Mouse (Mus musculus): ENCODE results near the gene 4933434E20Rik. TPM values are rescaled to one million over a fixed set of nuclear protein-coding genes. Genes with fewer than 3 reads are reported as not detected.

4933434E20Rik gene
- polyA plus RNA-seq, 1 experiment = 112 TPM

DNA sequence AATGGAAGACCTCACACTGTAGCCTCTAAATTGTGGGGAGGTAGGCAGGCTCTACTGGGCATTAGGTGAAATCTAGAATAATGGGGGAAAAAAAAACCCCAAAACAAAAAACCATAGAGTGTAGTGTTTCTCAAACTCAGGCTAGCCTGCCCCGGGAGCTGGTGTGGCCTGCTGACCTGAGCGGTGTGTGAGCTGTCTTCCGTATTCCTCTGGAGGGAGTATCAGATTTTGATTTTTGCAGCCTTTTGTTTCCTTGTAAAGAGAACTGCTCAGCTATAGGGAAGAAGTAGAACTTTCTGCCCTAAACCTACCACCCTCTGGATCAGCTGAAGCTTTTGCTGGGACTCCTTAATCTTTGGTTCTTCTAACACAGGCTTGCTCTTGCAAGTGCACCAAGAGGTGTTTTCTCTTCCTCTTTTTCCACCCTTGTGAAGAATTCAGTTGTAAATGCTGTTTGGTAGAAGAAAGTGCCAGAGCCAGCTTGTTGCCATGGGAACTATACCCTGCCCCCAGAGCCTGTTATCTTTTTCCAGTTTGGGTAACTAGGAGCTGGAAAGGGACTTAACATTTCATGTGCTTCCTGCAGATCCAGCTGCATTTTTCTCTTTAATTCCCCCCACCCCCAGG, 32.4 kb downstream of the 4933434E20Rik start:
- no peak for DNase-seq
- 52% methylated on average over 3 of the region's 3 CpGs for WGBS
- TF ChIP-seq CTCF (IDR thresholded peaks at IDR 0.05; ENCODE audit: borderline replicate concordance, insufficient read depth, low read depth, low read length) = no peak
- TF ChIP-seq POLR2A (IDR thresholded peaks at IDR 0.05; ENCODE audit: borderline replicate concordance, insufficient read depth, low read length) = no peak
- Histone ChIP-seq H3K27ac (ENCODE audit: insufficient read depth, low read length) (no peak overlapping the region), H3K4me1 (ENCODE audit: control insufficient read depth, insufficient read depth, low read length) (peaks cover 17% of the 10 kb centered on the region), H3K4me3 (replicated peaks; ENCODE audit: insufficient read depth, low read depth, low read length) (no peak overlapping the region), H3K27me3 (ENCODE audit: control insufficient read depth, insufficient read depth, low read length) (no peaks in the 10 kb centered on the region)

DNA sequence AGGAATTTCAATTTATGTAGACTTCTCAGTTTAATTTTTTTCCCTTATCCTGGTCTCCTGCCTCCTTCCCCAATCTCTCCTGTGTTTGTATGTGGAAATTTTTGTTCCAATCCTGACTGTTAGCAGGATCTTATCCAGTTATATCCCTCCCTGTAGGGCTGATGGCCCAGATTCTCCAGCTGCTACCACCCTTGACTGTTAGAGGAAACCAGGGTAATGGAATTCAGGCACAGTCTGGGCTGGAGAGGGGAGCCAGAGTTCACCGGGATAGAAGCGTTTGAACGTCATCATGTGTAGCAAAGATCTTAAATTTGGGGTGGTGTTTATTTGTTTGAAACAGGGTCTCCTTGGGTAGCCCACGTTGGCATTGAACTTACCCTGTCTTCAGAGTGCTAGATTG, 33.4 kb downstream of the 4933434E20Rik start:
- TF ChIP-seq CTCF (IDR thresholded peaks at IDR 0.05; ENCODE audit: borderline replicate concordance, insufficient read depth, low read depth, low read length) (no peak), POLR2A (IDR thresholded peaks at IDR 0.05; ENCODE audit: borderline replicate concordance, insufficient read depth, low read length) (no peak)
- no peak overlapping the region; the same call in 1 of the 2 replicates for H3K27ac ChIP-seq (ENCODE audit: insufficient read depth, low read length)
- H3K27me3 ChIP-seq (ENCODE audit: control insufficient read depth, insufficient read depth, low read length) = no peaks in the 10 kb centered on the region
- H3K4me1 ChIP-seq (ENCODE audit: control insufficient read depth, insufficient read depth, low read length) = peaks cover 17% of the 10 kb centered on the region
- DNase-seq = no peak
- WGBS = 56% methylated on average over 4 of the region's 4 CpGs
- H3K4me3 ChIP-seq (replicated peaks; ENCODE audit: insufficient read depth, low read depth, low read length) = no peak overlapping the region

GRCm38 (mm10) chr3:90085281-90085680, 33.8 kb downstream of the 4933434E20Rik start:
- no peak for TF ChIP-seq CTCF (IDR thresholded peaks at IDR 0.05; ENCODE audit: borderline replicate concordance, insufficient read depth, low read depth, low read length)
- H3K4me3 ChIP-seq (replicated peaks; ENCODE audit: insufficient read depth, low read depth, low read length) = no peak overlapping the region
- 58% methylated on average over 6 of the region's 6 CpGs for WGBS
- no peak overlapping the region for H3K27ac ChIP-seq (ENCODE audit: insufficient read depth, low read length)
- peaks cover 17% of the 10 kb centered on the region for H3K4me1 ChIP-seq (ENCODE audit: control insufficient read depth, insufficient read depth, low read length)
- H3K27me3 ChIP-seq (ENCODE audit: control insufficient read depth, insufficient read depth, low read length) = no peaks in the 10 kb centered on the region
- DNase-seq = no peak

- H3K4me1 ChIP-seq (ENCODE audit: control insufficient read depth, insufficient read depth, low read length) = peaks cover 17% of the 10 kb centered on the region
- DNase-seq = no peak
- no peaks in the 10 kb centered on the region for H3K27me3 ChIP-seq (ENCODE audit: control insufficient read depth, insufficient read depth, low read length)
- 90% methylated on average over 5 of the region's 5 CpGs for WGBS
- TF ChIP-seq CTCF (IDR thresholded peaks at IDR 0.05; ENCODE audit: borderline replicate concordance, insufficient read depth, low read depth, low read length) = no peak
- no peak for TF ChIP-seq POLR2A (IDR thresholded peaks at IDR 0.05; ENCODE audit: borderline replicate concordance, insufficient read depth, low read length)
- H3K27ac ChIP-seq (ENCODE audit: insufficient read depth, low read length) = no peak overlapping the region
- H3K4me3 ChIP-seq (replicated peaks; ENCODE audit: insufficient read depth, low read depth, low read length) = no peak overlapping the region
These were observed 34.6 kb downstream of the 4933434E20Rik start for GRCm38 (mm10) chr3:90086068-90086467.

DNA sequence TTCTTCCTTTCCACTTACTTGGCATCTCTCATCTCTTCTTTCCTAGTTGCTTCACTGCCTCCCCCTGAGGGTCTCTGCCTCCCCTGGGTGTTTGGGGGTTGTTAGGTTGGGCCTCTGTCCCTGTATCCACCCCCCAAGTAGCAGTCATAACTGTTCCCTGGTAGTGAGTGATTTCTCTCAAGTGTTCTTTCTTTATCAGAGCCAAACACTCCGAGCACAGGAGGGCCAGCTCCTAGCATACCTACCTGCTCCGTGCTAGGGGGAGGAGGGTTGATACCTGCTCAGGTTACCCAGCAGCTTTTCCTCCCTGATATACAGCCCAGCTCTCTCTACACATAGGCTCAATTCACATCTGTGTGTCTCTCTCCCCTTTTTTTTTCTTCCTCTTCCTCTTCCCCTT, 37.2 kb downstream of the 4933434E20Rik start:
- H3K4me1 ChIP-seq (ENCODE audit: control insufficient read depth, insufficient read depth, low read length) = peaks cover 10% of the 10 kb centered on the region
- 85% methylated on average over 2 of the region's 2 CpGs for WGBS
- H3K27ac ChIP-seq (ENCODE audit: insufficient read depth, low read length) = no peak overlapping the region
- H3K4me3 ChIP-seq (replicated peaks; ENCODE audit: insufficient read depth, low read depth, low read length) = no peak overlapping the region
- H3K27me3 ChIP-seq (ENCODE audit: control insufficient read depth, insufficient read depth, low read length) = no peaks in the 10 kb centered on the region
- no peak for TF ChIP-seq CTCF (IDR thresholded peaks at IDR 0.05; ENCODE audit: borderline replicate concordance, insufficient read depth, low read depth, low read length)
- no peak for TF ChIP-seq POLR2A (IDR thresholded peaks at IDR 0.05; ENCODE audit: borderline replicate concordance, insufficient read depth, low read length)
- DNase-seq = no peak

DNA sequence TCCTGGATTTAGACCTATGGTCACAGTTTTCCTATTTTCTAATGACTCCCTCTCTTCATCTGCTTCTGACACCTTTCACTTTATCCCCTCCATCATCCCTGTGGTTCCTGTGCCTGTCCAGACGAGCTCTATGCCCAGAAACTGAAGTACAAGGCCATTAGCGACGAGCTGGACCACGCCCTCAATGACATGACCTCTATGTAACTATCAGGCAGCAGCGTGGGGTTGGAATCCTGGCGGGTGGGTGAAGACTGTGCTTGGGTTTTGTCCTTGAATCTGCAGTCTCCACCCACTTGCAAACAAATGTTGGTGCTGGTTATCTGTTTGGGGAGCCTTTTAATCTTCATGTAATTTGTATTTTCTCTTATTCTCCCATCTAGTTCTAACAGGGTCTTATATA, 39.5 kb downstream of the 4933434E20Rik start:
- H3K4me1 ChIP-seq (ENCODE audit: control insufficient read depth, insufficient read depth, low read length) = no peaks in the 10 kb centered on the region
- no peak overlapping the region for H3K4me3 ChIP-seq (replicated peaks; ENCODE audit: insufficient read depth, low read depth, low read length)
- 89% methylated on average over 6 of the region's 6 CpGs for WGBS
- TF ChIP-seq CTCF (IDR thresholded peaks at IDR 0.05; ENCODE audit: borderline replicate concordance, insufficient read depth, low read depth, low read length) (no peak), POLR2A (IDR thresholded peaks at IDR 0.05; ENCODE audit: borderline replicate concordance, insufficient read depth, low read length) (no peak)
- DNase-seq = no peak
- H3K27me3 ChIP-seq (ENCODE audit: control insufficient read depth, insufficient read depth, low read length) = no peaks in the 10 kb centered on the region
- no peak overlapping the region for H3K27ac ChIP-seq (ENCODE audit: insufficient read depth, low read length)

DNA sequence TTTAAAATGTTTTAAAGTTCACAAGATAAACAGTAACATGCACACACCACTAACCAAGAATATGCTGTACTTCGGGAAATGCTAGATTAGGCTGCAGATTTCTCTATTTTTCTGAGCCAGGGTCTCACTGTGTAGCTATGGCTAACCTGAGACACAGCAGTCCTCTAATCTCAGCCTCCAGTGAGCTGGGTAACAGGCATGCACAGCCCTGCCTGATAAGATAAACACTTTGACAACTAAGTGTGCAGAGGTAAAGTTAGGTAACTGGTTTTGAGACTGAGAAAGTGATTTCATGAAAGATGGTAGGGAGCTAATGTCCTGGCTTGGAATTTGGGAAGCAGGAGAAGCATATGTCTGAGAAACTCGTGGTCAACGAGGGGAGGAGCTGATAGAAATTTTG, 43.0 kb downstream of the 4933434E20Rik start:
- no peaks in the 10 kb centered on the region for H3K4me1 ChIP-seq (ENCODE audit: control insufficient read depth, insufficient read depth, low read length)
- TF ChIP-seq CTCF (IDR thresholded peaks at IDR 0.05; ENCODE audit: borderline replicate concordance, insufficient read depth, low read depth, low read length) (no peak), POLR2A (IDR thresholded peaks at IDR 0.05; ENCODE audit: borderline replicate concordance, insufficient read depth, low read length) (no peak)
- H3K27ac ChIP-seq (ENCODE audit: insufficient read depth, low read length) = no peak overlapping the region
- no peak overlapping the region for H3K4me3 ChIP-seq (replicated peaks; ENCODE audit: insufficient read depth, low read depth, low read length)
- 87% methylated on average over 3 of the region's 3 CpGs for WGBS
- no peak for DNase-seq
- no peaks in the 10 kb centered on the region for H3K27me3 ChIP-seq (ENCODE audit: control insufficient read depth, insufficient read depth, low read length)

GRCm38 (mm10) chr3:90097928-90098327, 46.5 kb downstream of the 4933434E20Rik start:
- WGBS = 68% methylated on average over 5 of the region's 5 CpGs

More at GRCm38 (mm10) chr3:90097928-90098327, 46.5 kb downstream of the 4933434E20Rik start:
- Histone ChIP-seq H3K27ac (ENCODE audit: insufficient read depth, low read length) (no peak overlapping the region), H3K27me3 (ENCODE audit: control insufficient read depth, insufficient read depth, low read length) (no peaks in the 10 kb centered on the region), H3K4me1 (ENCODE audit: control insufficient read depth, insufficient read depth, low read length) (no peaks in the 10 kb centered on the region), H3K4me3 (replicated peaks; ENCODE audit: insufficient read depth, low read depth, low read length) (no peak overlapping the region)
- TF ChIP-seq POLR2A (IDR thresholded peaks at IDR 0.05; ENCODE audit: borderline replicate concordance, insufficient read depth, low read length) = no peak
- TF ChIP-seq CTCF (IDR thresholded peaks at IDR 0.05; ENCODE audit: borderline replicate concordance, insufficient read depth, low read depth, low read length) = no peak
- no peak for DNase-seq
